Mouse (Mus musculus) kidney, adult 2 months (tissue): ENCODE results near the gene Gm4553.

Experiments used
- CTCF ChIP-seq: fragments of 200-500 bp; conservative IDR thresholded peaks from 2 replicates; pipeline ENCODE4 v1.5.1; 2011; ENCODE audit warnings: low read depth, mild to moderate bottlenecking, control low read depth, low read length, moderate library complexity, mixed read lengths; ENCODE audit not compliant: insufficient read depth, insufficient read length
- POLR2A ChIP-seq: fragments of 200-500 bp; IDR thresholded peaks from one replicate; pipeline ENCODE4 v1.6.1; 2011; ENCODE audit warnings: low read depth, low read length, control low read depth

- peak; percentile 25; the same call in 1 of the 2 replicates for TF ChIP-seq CTCF
- TF ChIP-seq POLR2A, result no peak
Observed at GRCm38 (mm10) chr7:142146033-142146432, 19.5 kb downstream of the Gm4553 start.
